In genomic region chr2:49726672-49727071, GRCm38 (mm10) we compare ENCODE assay signal across 11 mouse cellular contexts.
DNase-seq lines count a peak whose midpoint lies in the region; ATAC-seq and TF ChIP-seq lines count a peak whose summit lies in the region.
"Had no signal": no experiment of that assay in that cellular context is flagged by ENCODE, and none has a peak within 500 bp of the region (broad histone marks: within the 10 kb centered on the region; RNA-seq: fewer than 3 reads in every experiment).

No protein-coding gene starts in this region.

- no peak; the same call in 1 of the 2 replicates for ATAC-seq in hindbrain, embryonic 11.5 days (ENCODE audit: low FRiP score)
- 0 out of 2 replicates have a peak, but pooled peaks have one; percentile 17 for ATAC-seq in midbrain, embryonic 11.5 days (ENCODE audit: low FRiP score)
- peak; percentile 36; the same call in 1 of the 2 replicates for ATAC-seq in hindbrain, postnatal 0 days
- no peak for ATAC-seq in neural tube, embryonic 15.5 days (ENCODE audit: low FRiP score)

- peaks cover 73% of the 10 kb centered on the region for H3K36me3 ChIP-seq in hindbrain, embryonic 10.5 days
- H3K36me3 ChIP-seq in hindbrain, embryonic 11.5 days (ENCODE audit: control insufficient read depth, insufficient read depth, low read length) = peaks cover 6% of the 10 kb centered on the region; the same call in 1 of the 2 replicates
- peaks cover 7% of the 10 kb centered on the region for H3K36me3 ChIP-seq in midbrain, embryonic 11.5 days (ENCODE audit: control insufficient read depth, insufficient read depth, low read length)
- H3K36me3 ChIP-seq in midbrain, embryonic 10.5 days = peaks cover 71% of the 10 kb centered on the region
- H3K36me3 ChIP-seq in hindbrain, postnatal 0 days (ENCODE audit: insufficient read depth, low read length) = peaks cover 29% of the 10 kb centered on the region
- peaks cover 48% of the 10 kb centered on the region for H3K36me3 ChIP-seq in neural tube, embryonic 15.5 days
- H3K36me3 ChIP-seq: heart, embryonic 10.5 days had no signal

- 0 out of 2 replicates have a peak overlapping the region, but pooled peaks have one; percentile 30 for H3K27ac ChIP-seq in hindbrain, embryonic 10.5 days
- H3K27ac ChIP-seq in hindbrain, embryonic 11.5 days (ENCODE audit: low read depth, low read length) = no peak overlapping the region
- no peak overlapping the region; the same call in 1 of the 2 replicates for H3K27ac ChIP-seq in midbrain, embryonic 11.5 days (ENCODE audit: low read depth, low read length)
- no peak overlapping the region for H3K27ac ChIP-seq in midbrain, embryonic 10.5 days (replicated peaks)
- no peak overlapping the region; the same call in 1 of the 2 replicates for H3K27ac ChIP-seq in hindbrain, postnatal 0 days
- peak overlapping the region; percentile 24; the same call in 1 of the 2 replicates for H3K27ac ChIP-seq in neural tube, embryonic 15.5 days (replicated peaks)
- H3K27ac ChIP-seq: embryonic facial prominence, embryonic 12.5 days; heart, embryonic 10.5 days had no signal

- peaks cover 30% of the 10 kb centered on the region for H3K4me1 ChIP-seq in hindbrain, embryonic 10.5 days (replicated peaks)
- H3K4me1 ChIP-seq in hindbrain, embryonic 11.5 days (replicated peaks; ENCODE audit: control insufficient read depth, insufficient read depth, low read length) = peaks cover 3% of the 10 kb centered on the region; the same call in 1 of the 2 replicates
- H3K4me1 ChIP-seq in midbrain, embryonic 11.5 days (ENCODE audit: control insufficient read depth, insufficient read depth, low read length) = peaks cover 3% of the 10 kb centered on the region
- H3K4me1 ChIP-seq in midbrain, embryonic 10.5 days = peaks cover 20% of the 10 kb centered on the region
- peaks cover 9% of the 10 kb centered on the region; the same call in 1 of the 2 replicates for H3K4me1 ChIP-seq in hindbrain, postnatal 0 days (ENCODE audit: insufficient read depth, low read length)
- H3K4me1 ChIP-seq in neural tube, embryonic 15.5 days = peaks cover 32% of the 10 kb centered on the region

- 89% methylated on average over 11 of the region's 11 CpGs for WGBS in hindbrain, embryonic 10.5 days
- WGBS in hindbrain, embryonic 11.5 days = 91% methylated on average over 11 of the region's 11 CpGs
- 84% methylated on average over 11 of the region's 11 CpGs for WGBS in midbrain, embryonic 11.5 days
- WGBS in midbrain, embryonic 10.5 days = 86% methylated on average over 11 of the region's 11 CpGs
- 79% methylated on average over 11 of the region's 11 CpGs for WGBS in hindbrain, postnatal 0 days
- 86% methylated on average over 11 of the region's 11 CpGs for WGBS in neural tube, embryonic 15.5 days

- H3K27me3 ChIP-seq in hindbrain, embryonic 10.5 days (ENCODE audit: insufficient read depth, poor library complexity, severe bottlenecking) = no peaks in the 10 kb centered on the region
- H3K27me3 ChIP-seq in hindbrain, embryonic 11.5 days (ENCODE audit: control insufficient read depth, insufficient read depth, low read length) = no peaks in the 10 kb centered on the region
- no peaks in the 10 kb centered on the region for H3K27me3 ChIP-seq in midbrain, embryonic 11.5 days (ENCODE audit: control insufficient read depth, insufficient read depth, low read length)
- H3K27me3 ChIP-seq in midbrain, embryonic 10.5 days (ENCODE audit: low read depth, poor library complexity, severe bottlenecking) = no peaks in the 10 kb centered on the region
- H3K27me3 ChIP-seq in hindbrain, postnatal 0 days (ENCODE audit: insufficient read depth, low read length) = no peaks in the 10 kb centered on the region
- no peaks in the 10 kb centered on the region for H3K27me3 ChIP-seq in neural tube, embryonic 15.5 days (replicated peaks)
- H3K27me3 ChIP-seq: embryonic facial prominence, embryonic 12.5 days had no signal

- H3K4me3 ChIP-seq in hindbrain, embryonic 10.5 days = no peak overlapping the region
- no peak overlapping the region for H3K4me3 ChIP-seq in hindbrain, embryonic 11.5 days (ENCODE audit: low read depth, low read length)
- H3K4me3 ChIP-seq in midbrain, embryonic 11.5 days (ENCODE audit: low read depth, low read length) = no peak overlapping the region
- no peak overlapping the region for H3K4me3 ChIP-seq in midbrain, embryonic 10.5 days
- H3K4me3 ChIP-seq in hindbrain, postnatal 0 days (ENCODE audit: low read length) = no peak overlapping the region
- no peak overlapping the region for H3K4me3 ChIP-seq in neural tube, embryonic 15.5 days (replicated peaks)
- H3K4me3 ChIP-seq: embryonic facial prominence, embryonic 12.5 days; heart, embryonic 10.5 days had no signal

- DNase-seq in hindbrain, embryonic 10.5 days (ENCODE audit: low spot score) = no peak
- DNase-seq in hindbrain, embryonic 11.5 days (ENCODE audit: low spot score) = no peak
- peak; percentile 85 for DNase-seq in midbrain, embryonic 11.5 days (ENCODE audit: low spot score, missing footprints)
- DNase-seq in midbrain, embryonic 10.5 days (ENCODE audit: low spot score) = no peak
- DNase-seq in hindbrain, postnatal 0 days (ENCODE audit: low spot score) = no peak
- DNase-seq in adrenal gland, postnatal 10 days = no peak
- no peak for DNase-seq in ovary, postnatal 10 days (ENCODE audit: low spot score)

- TF ChIP-seq CTCF in hindbrain, postnatal 0 days (IDR thresholded peaks at IDR 0.05; ENCODE audit: low read depth) = no peak

- H3K9me3 ChIP-seq in hindbrain, embryonic 10.5 days = no peaks in the 10 kb centered on the region
- H3K9me3 ChIP-seq in hindbrain, embryonic 11.5 days (ENCODE audit: control insufficient read depth, low read length) = no peaks in the 10 kb centered on the region
- H3K9me3 ChIP-seq in midbrain, embryonic 11.5 days (ENCODE audit: control insufficient read depth, low read length) = no peaks in the 10 kb centered on the region
- no peaks in the 10 kb centered on the region for H3K9me3 ChIP-seq in midbrain, embryonic 10.5 days (replicated peaks)
- H3K9me3 ChIP-seq in hindbrain, postnatal 0 days (ENCODE audit: low read length) = no peaks in the 10 kb centered on the region
- no peaks in the 10 kb centered on the region for H3K9me3 ChIP-seq in neural tube, embryonic 15.5 days (replicated peaks)
- H3K9me3 ChIP-seq: embryonic facial prominence, embryonic 12.5 days; heart, embryonic 10.5 days had no signal

- no peak overlapping the region for H3K4me2 ChIP-seq in hindbrain, embryonic 11.5 days (replicated peaks; ENCODE audit: low read depth, low read length)
- H3K4me2 ChIP-seq in midbrain, embryonic 11.5 days = no peak overlapping the region
- H3K4me2 ChIP-seq in hindbrain, postnatal 0 days (ENCODE audit: low read depth, low read length) = no peak overlapping the region
- no peak overlapping the region for H3K4me2 ChIP-seq in neural tube, embryonic 15.5 days
- H3K4me2 ChIP-seq: embryonic facial prominence, embryonic 12.5 days had no signal

- H3K9ac ChIP-seq in hindbrain, embryonic 11.5 days (ENCODE audit: low read depth, low read length) = no peak overlapping the region
- no peak overlapping the region for H3K9ac ChIP-seq in midbrain, embryonic 11.5 days (ENCODE audit: low read length)
- H3K9ac ChIP-seq in hindbrain, postnatal 0 days (replicated peaks; ENCODE audit: low read length) = no peak overlapping the region
- H3K9ac ChIP-seq in neural tube, embryonic 15.5 days (replicated peaks) = no peak overlapping the region
- H3K9ac ChIP-seq: embryonic facial prominence, embryonic 12.5 days; liver, postnatal 0 days had no signal

Comparison
In these comparisons a context has a peak if more than half of its experiments do, and no peak if none do; other contexts are left out.
1. H3K27ac ChIP-seq: peak in hindbrain, embryonic 10.5 days (single experiment) and neural tube, embryonic 15.5 days (single experiment); none in hindbrain, embryonic 11.5 days (single experiment), midbrain, embryonic 11.5 days (single experiment), midbrain, embryonic 10.5 days (single experiment) and hindbrain, postnatal 0 days (single experiment).
2. ATAC-seq: peak in midbrain, embryonic 11.5 days (single experiment) and hindbrain, postnatal 0 days (single experiment); none in hindbrain, embryonic 11.5 days (single experiment) and neural tube, embryonic 15.5 days (single experiment).